Mouse (Mus musculus) liver, embryonic 14.5 days (tissue): ENCODE data around the gene Fam19a3.

Source experiments
- CTCF ChIP-seq: IDR thresholded peaks from 2 replicates; pipeline ENCODE4 v1.5.1; 2016; ENCODE audit warnings: antibody characterized with exemption, low read depth, control low read depth
- EP300 ChIP-seq: IDR thresholded peaks from 2 replicates; pipeline ENCODE4 v1.6.1; 2016; ENCODE audit warnings: antibody characterized with exemption, low read depth

DNA sequence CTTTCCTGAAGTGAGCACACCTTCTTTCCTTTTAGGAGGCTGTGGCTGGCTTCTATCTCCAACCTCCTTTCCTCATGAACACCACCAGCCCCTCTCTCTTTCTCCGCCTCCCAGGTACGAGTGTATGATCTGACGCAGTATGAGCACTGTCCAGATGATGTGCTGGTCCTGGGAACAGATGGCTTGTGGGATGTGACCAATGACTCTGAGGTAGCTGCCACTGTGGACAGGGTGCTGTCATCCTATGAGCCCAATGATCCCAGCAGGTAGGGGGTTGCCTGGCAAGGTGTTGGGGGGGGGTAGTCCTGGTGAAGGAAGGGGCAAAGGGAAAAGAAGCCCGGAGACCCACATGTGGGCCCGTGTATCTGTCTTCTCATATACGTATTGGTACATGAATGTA, 3.6 kb upstream of the Fam19a3 start:
- TF ChIP-seq CTCF (no peak), EP300 (no peak)
